Comparison of ENCODE assay signal across 11 mouse cellular contexts in the genomic region with DNA sequence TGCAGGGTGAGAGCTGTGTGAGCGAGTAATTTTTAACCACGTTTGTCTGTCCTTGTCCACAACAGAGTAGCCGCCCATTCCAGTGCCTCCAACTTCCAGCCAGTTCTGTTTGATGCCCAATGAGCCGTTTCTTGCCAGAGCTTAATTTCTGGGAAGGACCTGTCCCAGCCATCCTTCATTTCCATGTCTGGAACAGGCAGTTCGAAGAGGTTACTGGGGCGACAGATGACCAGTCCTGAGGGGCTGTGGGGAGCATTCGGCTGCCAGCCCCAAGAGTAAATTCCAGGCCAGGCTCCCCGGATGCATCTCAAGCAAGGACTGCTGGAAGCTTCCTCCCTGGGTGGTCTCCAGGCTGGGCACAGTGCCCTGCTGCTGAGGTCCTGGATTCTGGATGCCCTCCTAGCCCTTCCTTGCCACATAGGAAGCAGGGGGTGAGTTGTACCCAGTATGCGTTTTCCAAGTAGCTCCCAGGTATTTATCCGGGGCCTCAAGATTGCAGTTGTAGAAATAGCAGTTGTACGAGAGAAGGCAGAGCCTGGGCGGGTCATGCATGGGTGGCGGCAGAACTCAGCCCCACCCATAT. TPM values are rescaled to one million over a fixed set of nuclear protein-coding genes. Genes with fewer than 3 reads are reported as not detected.
DNase-seq lines count a peak whose midpoint lies in the region; ATAC-seq lines count a peak whose summit lies in the region.
"Had no signal": no experiment of that assay in that cellular context is flagged by ENCODE, and none has a peak within 500 bp of the region (broad histone marks: within the 10 kb centered on the region; RNA-seq: fewer than 3 reads in every experiment).

No protein-coding gene starts in this region.

- no peak overlapping the region for H3K4me2 ChIP-seq in heart, embryonic 12.5 days

- no peaks in the 10 kb centered on the region for H3K9me3 ChIP-seq in heart, embryonic 12.5 days (replicated peaks)

- H3K27me3 ChIP-seq in heart, embryonic 12.5 days (replicated peaks), result peaks cover 57% of the 10 kb centered on the region

- H3K9ac ChIP-seq in heart, embryonic 12.5 days, result 0 out of 2 replicates have a peak overlapping the region, but pooled peaks have one; percentile 25
- H3K9ac ChIP-seq: liver, embryonic 14.5 days had no signal

- peaks cover 18% of the 10 kb centered on the region for H3K4me1 ChIP-seq in heart, embryonic 12.5 days (replicated peaks)

- H3K4me3 ChIP-seq in heart, embryonic 12.5 days, result no peak overlapping the region
- H3K4me3 ChIP-seq: erythroblast, embryonic 14.5 days had no signal

- no peak overlapping the region for H3K27ac ChIP-seq in heart, embryonic 12.5 days (ENCODE audit: poor library complexity, severe bottlenecking)
- H3K27ac ChIP-seq: liver, embryonic 14.5 days had no signal

- 0 out of 2 replicates have a peak, but pooled peaks have one; percentile 50 for ATAC-seq in heart, embryonic 12.5 days (ENCODE audit: insufficient number of reproducible peaks, low FRiP score)
- peak; percentile 55; the same call in 1 of the 2 replicates for ATAC-seq in neutrophil, adult 5-6 weeks (ENCODE audit: extremely low read depth, insufficient number of reproducible peaks, low FRiP score, poor library complexity, severe bottlenecking)

- DNase-seq in heart, postnatal 10 days, result no peak
- DNase-seq in thymus, postnatal 4 days, result peak; percentile 22
- DNase-seq in thymus, postnatal 14 days, result no peak
- DNase-seq in kidney, adult 18-20 months, result peak; percentile 45
- DNase-seq in heart, adult 18-20 months, result no peak
- no peak for DNase-seq in heart, postnatal 14 days

- WGBS in heart, embryonic 12.5 days, result 58% methylated on average over 13 of the region's 13 CpGs

- no peaks in the 10 kb centered on the region for H3K36me3 ChIP-seq in heart, embryonic 12.5 days
- H3K36me3 ChIP-seq: G1E had no signal

- intact Hi-C loops in heart, postnatal 10 days (cut with DNase I), result no loop called here
- intact Hi-C loops in heart, postnatal 14 days (cut with DNase I), result no loop called here

RNA-seq across cellular contexts. Expression of a gene that starts 4.9 kb away (rescaled TPM):
- 0.23 and 0.86 TPM in 2 replicates for polyA plus RNA-seq in heart, embryonic 12.5 days (2016; fragmentation: Nextera tagmentation; extraction: Ambion mirVana)
- under 1 TPM in 1 of 2 experiments, not detected in 1; 0.31 TPM for total RNA-seq in heart, postnatal 10 days (2021)
- 0.12 TPM in 1 of 2 replicates, not detected in the other for total RNA-seq in neutrophil, adult 5-6 weeks (2017)
- not detected for total RNA-seq in heart, adult 18-20 months (2021)
- not detected for total RNA-seq in heart, postnatal 14 days (2021)
- polyA plus RNA-seq: G1E had no signal

Comparison
In these comparisons a context has a peak if more than half of its experiments do, and no peak if none do; other contexts are left out.
1. DNase-seq: peak in thymus, postnatal 4 days (single experiment) and kidney, adult 18-20 months (single experiment); none in heart, postnatal 10 days (0 of 2), thymus, postnatal 14 days (single experiment), heart, adult 18-20 months (0 of 2) and heart, postnatal 14 days (0 of 2).